ENCODE assay signal across 15 mouse cellular contexts in the genomic region with DNA sequence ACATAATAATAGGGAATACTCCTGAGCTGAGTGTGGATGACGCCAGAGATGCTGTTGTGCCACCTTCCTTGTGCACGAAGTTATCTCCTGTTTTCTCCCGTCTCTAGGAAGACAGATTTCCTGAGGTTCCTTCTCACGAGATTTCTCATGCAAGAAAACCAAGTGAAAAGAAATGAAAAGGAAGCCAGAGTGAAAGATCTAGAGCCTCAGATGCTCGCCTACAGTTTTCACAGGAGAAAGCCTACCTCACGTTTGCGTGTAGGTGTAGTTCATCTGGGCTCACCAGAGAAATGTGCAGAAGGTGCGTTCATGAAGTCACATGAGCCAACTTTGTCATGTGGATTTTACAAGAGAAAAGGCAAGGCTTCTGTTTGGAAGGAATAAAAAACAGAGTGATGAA.
DNase-seq lines count a peak whose midpoint lies in the region.
"Had no signal": no experiment of that assay in that cellular context is flagged by ENCODE, and none has a peak within 500 bp of the region (broad histone marks: within the 10 kb centered on the region; RNA-seq: fewer than 3 reads in every experiment).

No protein-coding gene starts in this region.

- peak; percentile 21 for DNase-seq in layer of hippocampus, adult 9-11 months
- no peak for DNase-seq in layer of hippocampus, postnatal 10 days (ENCODE audit: low spot score in 2 of 2)
- peak; percentile 27 to 48 for DNase-seq in left cerebral cortex, adult 9 months (ENCODE audit: low spot score in 2 of 2)
- no peak for DNase-seq in left cerebral cortex, adult 18-20 months (ENCODE audit: low spot score in 2 of 2)
- peak; percentile 69 for DNase-seq in brain, adult 2 months (ENCODE audit: low read depth, low spot score)
- peak; percentile 54 for DNase-seq in telencephalon, adult 2 months (ENCODE audit: low read depth, low spot score)
- DNase-seq: adrenal gland, adult 2 months; adrenal gland, postnatal 14 days; cerebellum, adult 11-12 months; cerebellum, adult 8-10 months; cerebellum, postnatal 10 days; cerebellum, postnatal 36 days; embryo, embryonic 11 days; gastrocnemius, postnatal 14 days; heart, adult 11 months had no signal

Comparison
In these comparisons a context has a peak if more than half of its experiments do, and no peak if none do; other contexts are left out.
1. DNase-seq: peak in layer of hippocampus, adult 9-11 months (single experiment), left cerebral cortex, adult 9 months (2 of 2), brain, adult 2 months (single experiment) and telencephalon, adult 2 months (single experiment); none in layer of hippocampus, postnatal 10 days (0 of 2) and left cerebral cortex, adult 18-20 months (0 of 2).